Mouse (Mus musculus) left cerebral cortex, adult 2 months (tissue): ENCODE results near the gene Pdcl2. TPM values are rescaled to one million over a fixed set of nuclear protein-coding genes. Genes with fewer than 3 reads are reported as not detected.

Experiments used
- DNase-seq, 2 experiments: peaks; one replicate each; pipeline ENCODE4 v3.0.0; 2021 to 2022; ENCODE audit warnings: low spot score in 2 of 2, mixed read lengths in 1 of 2; ENCODE audit errors: extremely low spot score in 1 of 2
- H3K27ac ChIP-seq: fragments of 200-600 bp; 2 replicates; pipeline ENCODE4 v1.8.1; 2022
- H3K4me3 ChIP-seq: fragments of 200-600 bp; 2 replicates; pipeline ENCODE4 v1.8.1; 2022
- CTCF ChIP-seq: fragments of 200-600 bp; IDR thresholded peaks from 2 replicates; pipeline ENCODE4 v1.8.1; 2022; ENCODE audit warnings: antibody characterized with exemption, mild to moderate bottlenecking, moderate library complexity
- intact Hi-C: fragments of 180-260 bp; cut with DNase I; formaldehyde crosslinking; loops from one replicate; pipeline ENCODE4 v1.15.1; 2025
- total RNA-seq, 2 experiments: library from RNA; stranded (reverse); gene quantifications; 2 replicates each; pipeline ENCODE4 v1.2.3; 2021

Gene Pdcl2
- total RNA-seq, 2 experiments from 2014 or later = not detected

DNA sequence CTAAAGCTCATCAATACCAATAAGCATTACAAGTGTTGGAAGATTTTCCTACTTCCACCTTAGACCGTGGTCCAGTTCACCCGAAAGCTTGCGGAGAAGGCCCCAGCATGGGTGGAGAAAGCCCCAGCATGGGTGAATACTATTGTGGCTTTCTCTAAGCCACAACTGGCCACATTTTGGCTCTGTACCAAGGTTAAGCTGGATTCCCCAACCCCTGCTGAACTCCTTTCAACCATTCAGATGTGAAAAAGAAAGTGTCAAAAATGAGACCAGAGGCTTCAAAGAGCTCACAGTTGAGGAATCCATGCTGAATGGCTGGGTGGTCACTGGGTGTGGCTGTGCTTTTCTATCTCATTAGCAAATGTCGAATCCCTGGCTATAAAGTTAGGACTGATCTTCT is 2.9 kb upstream of the Pdcl2 start:
- DNase-seq = no peak
- Histone ChIP-seq H3K27ac (no peak overlapping the region), H3K4me3 (no peak overlapping the region)
- TF ChIP-seq CTCF = no peak
- intact Hi-C loops = no loop called here

DNA sequence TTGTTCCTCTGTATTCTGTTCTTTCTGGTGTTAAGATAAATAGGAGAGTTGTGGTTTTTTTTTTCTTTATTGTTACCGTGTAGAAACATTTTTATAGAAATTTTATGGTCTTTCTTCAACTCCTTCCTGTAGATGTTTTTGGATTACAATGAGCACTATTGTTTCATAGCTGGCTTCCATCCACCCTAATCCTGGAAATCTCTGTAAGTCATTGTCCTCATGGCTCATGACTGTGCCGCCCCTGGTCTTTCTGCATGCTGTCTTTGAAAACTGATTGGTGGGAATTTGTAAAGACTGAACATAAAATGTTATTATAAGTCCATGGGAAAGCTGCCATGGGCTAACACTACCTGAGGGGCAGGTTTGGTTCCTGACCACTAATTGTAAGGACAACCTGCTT is 3.7 kb downstream of the Pdcl2 start:
- Histone ChIP-seq H3K4me3 (no peak overlapping the region), H3K27ac (no peak overlapping the region)
- no peak for DNase-seq
- intact Hi-C loops = no loop called here
- no peak for TF ChIP-seq CTCF

DNA sequence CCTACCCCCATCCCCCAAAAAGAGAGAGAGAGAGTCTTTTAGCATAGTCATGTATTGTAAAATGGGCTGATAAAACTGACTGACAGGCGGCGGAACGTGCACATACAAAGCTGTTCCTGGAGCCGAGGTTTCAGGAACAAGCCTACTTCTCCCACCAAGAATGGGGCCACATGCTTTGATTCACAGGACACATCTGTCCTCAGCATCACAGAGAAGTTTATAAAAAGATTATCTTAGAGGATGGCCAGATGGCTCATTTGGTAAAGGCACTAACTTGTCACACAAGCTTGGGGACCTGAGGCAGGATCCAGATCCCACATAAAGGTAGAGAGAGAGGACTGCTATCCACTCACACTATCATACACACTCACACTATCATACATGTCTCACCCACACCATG is 5.8 kb downstream of the Pdcl2 start:
- intact Hi-C loops = no loop called here
- no peak overlapping the region for H3K4me3 ChIP-seq
- H3K27ac ChIP-seq = no peak overlapping the region
- no peak for DNase-seq
- no peak for TF ChIP-seq CTCF

DNA sequence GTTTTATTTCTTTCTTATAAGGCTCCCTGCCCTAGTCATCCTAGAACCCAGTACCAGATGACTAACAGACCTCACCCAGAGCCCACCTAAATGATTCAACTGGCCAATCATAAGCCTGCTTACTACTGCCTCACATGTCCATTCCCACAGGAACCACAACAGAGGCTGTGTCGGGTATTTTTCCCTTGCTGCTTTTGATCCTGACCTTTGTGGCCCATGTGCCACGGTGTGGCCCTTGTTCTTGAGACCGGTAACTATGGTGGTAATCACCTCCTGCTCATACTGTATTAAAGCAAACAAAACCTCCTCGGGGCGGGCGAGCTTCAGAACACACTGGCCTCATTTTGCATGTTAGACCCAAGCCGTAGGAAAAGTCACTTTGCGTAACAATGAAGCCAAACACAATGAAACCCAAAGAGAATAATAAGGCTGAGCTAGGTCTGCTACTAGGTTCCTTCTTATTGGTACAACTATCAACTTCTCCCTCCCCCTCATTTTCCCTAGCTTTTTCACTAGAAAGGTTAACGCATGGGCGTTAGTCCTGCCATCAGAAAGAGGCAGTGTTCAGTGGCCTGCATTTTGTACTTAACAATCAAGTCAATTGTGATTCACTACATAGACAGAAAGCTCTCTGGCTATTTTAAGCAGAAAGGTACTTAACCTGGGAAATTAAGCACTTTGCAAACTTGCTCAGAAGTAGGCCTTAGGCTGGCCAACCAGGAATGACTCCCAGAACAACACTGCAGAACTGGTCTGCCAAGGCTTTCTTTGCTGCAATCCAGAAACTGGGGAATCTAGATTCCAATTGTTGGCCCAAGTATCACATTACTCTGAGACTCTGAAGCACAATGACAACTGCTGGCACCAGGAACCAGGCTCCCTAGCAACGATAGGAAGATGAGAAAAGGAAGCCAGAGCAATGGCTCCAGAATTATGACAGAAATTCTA is 9.4 kb downstream of the Pdcl2 start:
- Histone ChIP-seq H3K27ac (no peak overlapping the region), H3K4me3 (no peak overlapping the region)
- intact Hi-C loops = no loop called here
- no peak for DNase-seq
- TF ChIP-seq CTCF = no peak

DNA sequence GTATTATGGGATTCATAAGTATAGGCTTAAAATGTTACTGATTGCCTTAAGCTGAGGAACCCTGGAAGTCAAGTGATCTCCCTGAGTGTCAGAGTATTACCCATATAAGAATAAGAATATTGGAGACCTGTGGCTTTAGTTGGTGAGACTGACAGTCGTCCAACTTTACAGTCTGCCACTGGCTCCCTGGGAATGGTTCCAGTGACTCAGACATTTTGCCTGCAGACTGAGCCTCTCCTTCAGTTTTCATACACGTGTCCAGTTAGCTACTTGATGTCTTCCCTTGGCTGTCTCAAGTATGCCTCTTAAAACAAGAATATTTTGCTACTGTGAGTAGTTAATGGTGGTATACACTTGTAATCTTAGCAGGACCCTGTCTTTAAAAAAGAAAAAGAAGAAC is 22.8 kb downstream of the Pdcl2 start:
- no peak for TF ChIP-seq CTCF
- no peak overlapping the region for H3K27ac ChIP-seq
- no peak overlapping the region for H3K4me3 ChIP-seq
- DNase-seq = no peak
- intact Hi-C loops = loop anchor here (10.0 kb wide), 1 partner anchor 163 kb away; the partner anchor contains the start of gene Srd5a3

DNA sequence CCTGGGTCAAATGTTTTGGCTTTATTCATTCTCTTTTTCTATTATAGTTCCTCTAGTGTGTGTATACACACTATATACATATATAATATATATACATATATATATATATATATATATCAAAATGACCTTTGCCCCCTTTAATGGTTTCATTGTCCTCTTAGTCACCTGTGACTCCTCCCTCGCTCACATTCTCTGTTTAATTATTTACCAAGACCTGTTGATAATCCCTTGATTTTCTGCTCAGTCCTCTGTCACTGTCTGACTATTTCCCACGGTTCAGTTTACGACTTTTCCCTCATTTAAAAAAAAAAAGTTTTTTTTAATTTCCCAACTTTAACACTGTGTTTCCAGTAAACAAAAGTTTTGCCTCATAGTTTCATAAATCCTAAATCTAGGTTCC is 24.7 kb downstream of the Pdcl2 start:
- Histone ChIP-seq H3K27ac (no peak overlapping the region), H3K4me3 (no peak overlapping the region)
- no peak for DNase-seq
- intact Hi-C loops = loop anchor here (10.0 kb wide), 1 partner anchor 161 kb away; the partner anchor contains the start of gene Srd5a3
- TF ChIP-seq CTCF = no peak

DNA sequence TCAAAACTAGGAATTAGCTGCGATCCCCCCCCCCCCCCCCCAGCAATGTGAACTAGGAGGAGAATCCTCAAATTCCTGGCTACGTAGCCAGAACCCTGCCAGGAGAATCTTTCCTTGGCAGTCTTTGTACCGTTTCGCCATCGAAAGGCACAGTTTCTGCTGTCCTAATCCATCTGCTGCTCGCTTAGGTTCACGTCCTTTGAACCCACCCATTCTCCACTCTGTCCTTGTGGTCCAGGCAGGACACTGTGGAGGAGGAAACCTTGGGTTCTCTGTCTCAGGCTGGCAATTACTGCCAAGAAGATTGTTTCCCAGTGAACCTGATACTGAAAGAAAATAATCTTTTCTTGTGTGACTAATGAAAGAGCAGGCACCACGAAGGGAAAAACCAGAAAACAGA is 25.3 kb downstream of the Pdcl2 start:
- no peak for DNase-seq
- Histone ChIP-seq H3K4me3 (peak overlapping the region; percentile 94), H3K27ac (no peak overlapping the region)
- no peak for TF ChIP-seq CTCF
- intact Hi-C loops = loop anchor here (2.0 to 10.0 kb wide), 3 partner anchors 77 to 235 kb away; partner anchors contain the start of gene Srd5a3

DNA sequence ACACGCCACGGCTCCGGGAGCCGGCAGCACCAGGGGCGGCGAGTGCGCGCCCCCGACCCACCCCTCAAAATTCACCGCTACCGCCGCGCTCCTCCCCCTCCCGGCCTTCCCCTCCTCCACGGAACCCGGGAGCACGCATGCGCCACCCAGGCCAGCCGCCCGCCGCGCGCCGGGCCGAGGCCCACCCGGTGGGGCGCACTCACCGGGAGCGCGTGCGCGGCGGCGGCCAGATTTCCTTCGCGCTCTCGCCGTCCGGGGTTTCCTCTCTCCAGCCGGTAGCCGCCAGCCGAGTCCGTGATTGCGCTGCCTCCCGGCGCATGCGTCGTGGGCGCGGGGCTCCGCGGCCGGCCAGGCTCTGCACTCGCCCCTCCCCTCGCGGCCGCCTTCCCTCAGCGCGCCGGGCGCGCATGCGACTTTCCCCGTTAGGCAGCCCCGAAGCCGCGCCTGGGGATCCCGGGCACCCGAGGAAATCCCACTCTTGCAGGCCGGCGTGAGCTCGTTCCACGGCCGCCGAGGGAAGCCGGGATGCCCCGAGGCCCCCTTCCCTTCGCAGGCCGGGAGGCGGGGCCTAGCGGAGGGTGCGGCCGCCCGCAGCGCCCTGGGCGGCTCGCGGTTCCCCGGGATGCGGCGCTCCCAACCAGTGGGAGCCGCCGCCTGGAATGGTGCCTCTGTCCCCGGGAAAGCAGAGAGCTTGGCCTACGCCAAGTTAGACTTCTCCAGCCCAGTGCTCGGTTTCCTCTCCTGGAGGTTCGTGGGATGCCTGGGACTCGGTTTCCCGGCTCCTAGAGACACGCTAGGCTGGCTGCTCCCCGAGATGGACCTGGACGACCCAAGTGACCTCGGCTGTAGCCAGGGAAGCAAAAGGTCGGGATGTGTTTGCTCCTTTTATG is 26.3 kb downstream of the Pdcl2 start, which contains the start of gene Clock:
Clock (minus strand) TSS at position 341 of the 890 bp plus-strand sequence.
- intact Hi-C loops = loop anchor here (2.0 to 10.0 kb wide), 5 partner anchors 78 to 236 kb away; partner anchors contain the start of genes Exoc1, Srd5a3 and Tmem165
- Histone ChIP-seq H3K4me3 (peak within 1 kb of the TSS; percentile 94), H3K27ac (peak within 1 kb of the TSS; percentile 89)
- peak; percentile 93 for DNase-seq
- TF ChIP-seq CTCF = no peak

DNA sequence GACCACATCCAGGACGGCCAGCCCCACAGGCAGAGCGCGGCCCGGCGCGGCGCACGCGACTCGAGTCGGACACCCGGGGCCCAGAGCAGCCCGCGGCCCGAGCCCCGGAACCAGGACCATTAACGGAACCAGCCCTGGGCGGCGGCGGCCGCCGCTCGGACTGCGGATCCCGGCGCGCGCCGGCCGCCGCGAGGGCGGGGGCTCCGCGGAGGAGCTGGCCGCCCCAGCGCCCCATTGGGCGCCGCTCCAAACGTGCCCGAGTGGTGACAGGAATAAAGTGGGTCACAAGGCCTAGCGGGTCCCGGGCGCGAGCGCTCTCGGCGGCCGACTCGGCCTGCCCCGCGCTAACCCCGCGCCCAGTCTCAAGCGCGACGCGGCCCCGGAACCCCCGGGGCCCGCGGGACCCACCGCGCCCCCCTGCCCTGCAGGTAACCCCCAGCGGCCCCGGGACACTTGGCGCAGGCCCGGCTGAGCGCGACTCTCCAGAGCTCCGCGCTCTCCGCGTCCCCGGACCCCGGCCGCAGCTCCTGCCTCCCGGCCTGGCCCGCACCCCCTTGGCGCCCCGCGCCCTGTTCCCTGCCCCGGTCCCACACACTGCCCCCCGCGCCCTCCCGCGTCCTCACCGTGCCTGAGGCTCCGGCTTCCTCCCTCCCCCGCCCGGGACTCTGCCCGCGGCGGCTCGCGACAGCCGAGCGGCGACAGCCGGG is 27.1 kb downstream of the Pdcl2 start:
- Histone ChIP-seq H3K4me3 (peak overlapping the region; percentile 94), H3K27ac (peak overlapping the region; percentile 89)
- intact Hi-C loops = loop anchor here (2.0 to 10.0 kb wide), 6 partner anchors 79 to 237 kb away; partner anchors contain the start of genes Exoc1, Srd5a3 and Tmem165
- no peak for TF ChIP-seq CTCF
- peak; percentile 77 for DNase-seq

DNA sequence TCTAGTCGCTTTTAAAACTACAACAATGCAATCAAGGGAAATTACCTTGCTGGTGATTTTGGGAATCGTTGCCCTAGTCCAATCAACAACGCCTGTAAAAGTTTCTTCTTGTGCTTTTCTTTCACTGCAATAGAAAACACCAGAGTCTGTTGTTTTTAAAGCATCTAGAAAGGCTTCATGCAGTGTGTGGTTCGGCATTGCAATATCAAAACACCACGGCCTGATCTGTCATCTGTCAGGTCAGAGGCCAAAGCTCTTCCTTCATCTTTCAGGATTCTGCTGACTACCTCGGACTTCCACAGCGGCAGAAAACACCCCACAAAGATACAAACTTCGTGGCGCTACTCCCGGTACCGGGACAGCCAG is 27.6 kb downstream of the Pdcl2 start:
- TF ChIP-seq CTCF = no peak
- DNase-seq = no peak
- peak overlapping the region; percentile 89 for H3K27ac ChIP-seq
- H3K4me3 ChIP-seq = peak overlapping the region; percentile 94
- intact Hi-C loops = loop anchor here (2.0 to 10.0 kb wide), 4 partner anchors 111 to 224 kb away; partner anchors contain the start of genes Exoc1, Srd5a3 and Tmem165

DNA sequence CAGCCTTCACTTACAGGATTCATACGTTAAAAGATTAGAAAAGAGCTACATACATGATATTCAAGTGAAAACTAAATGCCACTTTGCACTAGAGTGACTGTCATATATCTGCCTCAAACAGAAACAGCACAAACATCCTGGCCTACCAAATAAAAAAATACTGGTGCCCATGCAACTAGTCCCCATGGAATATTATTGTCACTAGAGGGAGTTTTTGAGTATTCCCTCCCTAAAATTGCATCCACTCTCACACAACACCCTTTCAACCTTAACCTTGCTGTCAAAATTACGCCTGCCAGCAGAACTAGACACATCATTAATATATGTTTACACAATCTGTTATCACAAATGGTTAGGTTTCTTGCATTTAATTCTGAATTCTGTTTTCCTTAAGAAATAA is 28.9 kb downstream of the Pdcl2 start:
- intact Hi-C loops = loop anchor here (2.0 to 10.0 kb wide), 4 partner anchors 113 to 225 kb away; partner anchors contain the start of genes Exoc1, Srd5a3 and Tmem165
- DNase-seq = no peak
- TF ChIP-seq CTCF = peak; percentile 46
- H3K4me3 ChIP-seq = no peak overlapping the region
- no peak overlapping the region for H3K27ac ChIP-seq
